Mouse (Mus musculus): ENCODE measurements at regions not wholly inside any gene's neighbourhood (a gene's known extent, or its start where the extent isn't known, plus 50 kb on each side); places are given as distances from the start of the nearest gene placed in this dataset.
"Not testable (repeated sequence)": the region's sequence is repeated elsewhere in the genome, so short reads cannot be mapped to it uniquely, and the experiment has no call there.

- DNase-seq (ENCODE audit: low spot score in 2 of 2): no peak
Observed at GRCm38 (mm10) chr11:111953421-111953820, 828.6 kb upstream of the Sox9 start.

GRCm38 (mm10) chr11:111957721-111958287, 824.2 kb upstream of the Sox9 start:
- no peak for DNase-seq (ENCODE audit: low spot score in 2 of 2)

- DNase-seq (ENCODE audit: low spot score in 2 of 2): no peak
Observed at GRCm38 (mm10) chr11:111961047-111961837, 820.8 kb upstream of the Sox9 start.

GRCm38 (mm10) chr11:111961846-111962245, 820.2 kb upstream of the Sox9 start:
- no peak for DNase-seq (ENCODE audit: low spot score in 2 of 2)

- DNase-seq (ENCODE audit: low spot score in 2 of 2): no peak
Observed at GRCm38 (mm10) chr11:111964066-111964465, 818.0 kb upstream of the Sox9 start.

GRCm38 (mm10) chr11:111966401-111966800, 815.6 kb upstream of the Sox9 start:
- DNase-seq (ENCODE audit: low spot score in 2 of 2): no peak

GRCm38 (mm10) chr11:111971001-111971400, 811.0 kb upstream of the Sox9 start:
- DNase-seq (ENCODE audit: low spot score in 2 of 2): no peak

GRCm38 (mm10) chr11:111978667-111979066, 803.4 kb upstream of the Sox9 start:
- DNase-seq (ENCODE audit: low spot score in 2 of 2): no peak

- DNase-seq (ENCODE audit: low spot score in 2 of 2): no peak
Observed at GRCm38 (mm10) chr11:111996395-111996794, 785.6 kb upstream of the Sox9 start.

GRCm38 (mm10) chr11:112010848-112011247, 771.2 kb upstream of the Sox9 start:
- DNase-seq (ENCODE audit: low spot score in 2 of 2): not testable (repeated sequence)

GRCm38 (mm10) chr11:112017906-112018305, 764.1 kb upstream of the Sox9 start:
- no peak for DNase-seq (ENCODE audit: low spot score in 2 of 2)

- DNase-seq (ENCODE audit: low spot score in 2 of 2): no peak
Observed at GRCm38 (mm10) chr11:112028031-112028430, 754.0 kb upstream of the Sox9 start.

GRCm38 (mm10) chr11:112038741-112039140, 743.3 kb upstream of the Sox9 start:
- no peak for DNase-seq (ENCODE audit: low spot score in 2 of 2)

GRCm38 (mm10) chr11:112044455-112044854, 737.6 kb upstream of the Sox9 start:
- no peak for DNase-seq (ENCODE audit: low spot score in 2 of 2)

GRCm38 (mm10) chr11:112045353-112045752, 736.7 kb upstream of the Sox9 start:
- DNase-seq (ENCODE audit: low spot score in 2 of 2): no peak

GRCm38 (mm10) chr11:112050362-112050761, 731.7 kb upstream of the Sox9 start:
- no peak for DNase-seq (ENCODE audit: low spot score in 2 of 2)

- no peak for DNase-seq (ENCODE audit: low spot score in 2 of 2)
Observed at GRCm38 (mm10) chr11:112055591-112055990, 726.4 kb upstream of the Sox9 start.

- DNase-seq (ENCODE audit: low spot score in 2 of 2): no peak
Observed at GRCm38 (mm10) chr11:112067176-112067575, 714.8 kb upstream of the Sox9 start.

- no peak for DNase-seq (ENCODE audit: low spot score in 2 of 2)
Observed at GRCm38 (mm10) chr11:112068821-112069220, 713.2 kb upstream of the Sox9 start.

- peak in 1 of 2 experiments; percentile 59 for DNase-seq (ENCODE audit: low spot score in 2 of 2)
Observed at GRCm38 (mm10) chr11:112071571-112071970, 710.5 kb upstream of the Sox9 start.

- DNase-seq (ENCODE audit: low spot score in 2 of 2): no peak
Observed at GRCm38 (mm10) chr11:112081386-112081785, 700.6 kb upstream of the Sox9 start.

- DNase-seq (ENCODE audit: low spot score in 2 of 2): no peak
Observed at GRCm38 (mm10) chr11:112083019-112083418, 699.0 kb upstream of the Sox9 start.

- no peak for DNase-seq (ENCODE audit: low spot score in 2 of 2)
Observed at GRCm38 (mm10) chr11:112092168-112092567, 689.9 kb upstream of the Sox9 start.
